Mouse (Mus musculus) hindbrain, embryonic 12.5 days (tissue): ENCODE results near the gene Il33. TPM values are rescaled to one million over a fixed set of nuclear protein-coding genes. Genes with fewer than 3 reads are reported as not detected.

ENCODE experiments used
- ATAC-seq: fragments of 200-750 bp; cut with Nextera tagmentation; 2 replicates; pipeline ENCODE4 v1.8.0; 2017; ENCODE audit warnings: moderate TSS enrichment; ENCODE audit not compliant: low FRiP score
- H3K27ac ChIP-seq: fragments of 300-500 bp; sonication (generic); 2 replicates; pipeline ENCODE4 v1.5.1; 2016; ENCODE audit warnings: mild to moderate bottlenecking
- H3K27me3 ChIP-seq: fragments of 300-500 bp; sonication (generic); 2 replicates; pipeline ENCODE4 v1.6.1; 2016; ENCODE audit warnings: mild to moderate bottlenecking
- H3K36me3 ChIP-seq: fragments of 300-500 bp; sonication (generic); 2 replicates; pipeline ENCODE4 v1.6.1; 2016; ENCODE audit warnings: mild to moderate bottlenecking
- H3K4me1 ChIP-seq: fragments of 300-500 bp; sonication (generic); 2 replicates; pipeline ENCODE4 v1.6.1; 2016
- H3K4me2 ChIP-seq: fragments of 300-500 bp; sonication (generic); replicated peaks from 2 replicates; pipeline ENCODE4 v1.6.1; 2016; ENCODE audit warnings: mild to moderate bottlenecking
- H3K4me3 ChIP-seq: fragments of 300-500 bp; sonication (generic); 2 replicates; pipeline ENCODE4 v1.5.1; 2016; ENCODE audit warnings: mild to moderate bottlenecking
- H3K9ac ChIP-seq: fragments of 300-500 bp; sonication (generic); 2 replicates; pipeline ENCODE4 v1.6.1; 2016; ENCODE audit warnings: mild to moderate bottlenecking, moderate library complexity
- H3K9me3 ChIP-seq: fragments of 300-500 bp; sonication (generic); replicated peaks from 2 replicates; pipeline ENCODE4 v1.6.1; 2016; ENCODE audit warnings: mild to moderate bottlenecking
- WGBS: fragments of 180-500 bp; shearing (Covaris S2); methylation state at CpG from one replicate; pipeline ENCODE4 v1.1.7; 2016; 5-methylcytosine and 5-hydroxymethylcytosine counted together
- polyA plus RNA-seq: library from polyadenylated mRNA; unstranded; fragments of >200 nt; fragmentation: Nextera tagmentation; extraction: Ambion mirVana; gene quantifications from 2 replicates; pipeline ENCODE4 v1.2.1, GENCODE M21; 2016

Il33 gene
- polyA plus RNA-seq, 1 experiment from 2014 or later, result 1.8 TPM

DNA sequence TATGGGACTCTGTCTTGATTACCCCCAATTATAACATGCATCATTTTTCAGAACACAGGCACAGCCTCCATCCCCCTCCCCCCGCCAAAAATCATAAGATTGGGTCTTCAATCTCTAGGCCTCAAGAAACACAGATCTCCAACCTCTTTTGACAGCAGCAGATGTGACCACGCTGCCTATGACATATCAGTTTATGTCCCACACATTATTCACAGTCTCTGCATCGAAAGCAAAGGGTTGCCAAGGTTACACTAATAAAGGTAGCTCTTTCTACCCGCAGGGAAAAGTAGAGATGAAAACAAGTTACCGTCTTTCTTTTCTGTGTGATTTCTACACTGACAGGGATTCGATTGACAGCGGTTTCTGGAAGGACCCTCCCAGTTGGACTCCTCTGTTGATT, 29.9 kb upstream of the Il33 start:
- H3K4me3 ChIP-seq, result no peak overlapping the region
- no peak for ATAC-seq
- H3K9ac ChIP-seq, result no peak overlapping the region
- H3K27me3 ChIP-seq, result no peaks in the 10 kb centered on the region
- 63% methylated on average over 7 of the region's 7 CpGs for WGBS
- no peak overlapping the region for H3K4me2 ChIP-seq
- no peak overlapping the region for H3K27ac ChIP-seq
- peaks cover 9% of the 10 kb centered on the region for H3K9me3 ChIP-seq
- H3K36me3 ChIP-seq, result no peaks in the 10 kb centered on the region
- peaks cover 9% of the 10 kb centered on the region for H3K4me1 ChIP-seq

DNA sequence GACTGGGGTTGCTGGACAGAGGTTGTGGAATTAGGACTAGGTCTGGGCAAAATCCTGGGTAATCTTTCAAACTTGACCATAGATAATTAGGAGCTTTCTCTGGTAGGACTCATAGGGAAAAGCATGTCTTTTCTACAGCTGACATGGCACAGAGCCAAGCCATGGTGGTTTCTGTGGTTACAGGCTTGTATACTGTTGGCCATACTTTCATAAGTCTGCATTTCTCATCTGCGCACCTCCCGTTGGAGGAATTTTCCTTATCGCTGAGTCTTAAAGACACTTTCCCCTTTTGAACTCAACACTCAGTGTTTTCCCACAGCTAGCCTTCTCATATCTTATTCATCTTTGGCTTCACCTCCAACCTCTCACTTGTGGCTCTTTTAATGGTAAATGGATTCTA, 24.6 kb upstream of the Il33 start:
- H3K4me3 ChIP-seq, result no peak overlapping the region
- H3K9me3 ChIP-seq, result peaks cover 13% of the 10 kb centered on the region
- no peak for ATAC-seq
- no peak overlapping the region for H3K4me2 ChIP-seq
- H3K27me3 ChIP-seq, result no peaks in the 10 kb centered on the region
- no peaks in the 10 kb centered on the region for H3K36me3 ChIP-seq
- no peak overlapping the region for H3K9ac ChIP-seq
- WGBS, result 96% methylated on average over 3 of the region's 3 CpGs
- no peak overlapping the region for H3K27ac ChIP-seq
- H3K4me1 ChIP-seq, result peaks cover 1% of the 10 kb centered on the region

DNA sequence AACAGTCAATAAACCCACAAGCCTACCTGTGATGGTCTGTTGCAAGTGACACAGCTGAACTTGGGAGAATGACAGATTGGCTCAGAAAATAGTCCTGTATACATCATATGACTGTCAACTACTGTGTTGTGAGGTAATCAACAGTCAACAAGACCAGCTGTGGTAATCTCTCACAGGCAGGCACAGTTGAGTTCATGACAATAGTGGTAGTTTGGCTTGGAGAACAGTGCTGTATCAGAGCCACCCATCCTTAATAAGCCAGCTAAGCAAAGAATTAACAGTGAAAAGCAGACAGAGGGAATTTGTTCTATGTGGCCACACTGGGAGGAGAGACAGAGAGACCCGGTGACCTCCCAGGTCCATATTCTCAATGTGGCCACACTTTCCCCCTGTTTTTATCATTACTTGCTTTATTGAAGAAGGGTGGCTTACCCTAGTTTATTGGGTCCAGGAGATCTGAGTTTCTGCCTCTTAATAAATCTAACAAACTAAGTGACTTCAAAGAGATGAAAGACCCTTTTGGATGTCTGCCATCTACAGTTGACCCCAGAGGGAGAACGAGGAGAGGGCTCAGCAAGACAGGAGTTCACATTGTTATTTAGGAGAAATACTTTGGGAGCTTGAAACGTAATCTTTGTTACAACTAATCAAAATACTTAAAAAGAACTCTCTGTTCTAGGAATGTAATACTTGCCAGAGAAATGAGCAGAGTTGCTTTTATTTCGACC, 22.4 kb upstream of the Il33 start:
- no peak overlapping the region for H3K4me3 ChIP-seq
- no peaks in the 10 kb centered on the region for H3K4me1 ChIP-seq
- ATAC-seq, result no peak
- H3K36me3 ChIP-seq, result no peaks in the 10 kb centered on the region
- 70% methylated on average over 4 of the region's 4 CpGs for WGBS
- H3K27me3 ChIP-seq, result no peaks in the 10 kb centered on the region
- H3K4me2 ChIP-seq, result no peak overlapping the region
- H3K9me3 ChIP-seq, result peaks cover 13% of the 10 kb centered on the region
- H3K27ac ChIP-seq, result no peak overlapping the region
- no peak overlapping the region for H3K9ac ChIP-seq

- Histone ChIP-seq H3K27ac (no peak overlapping the region), H3K9me3 (no peaks in the 10 kb centered on the region), H3K9ac (no peak overlapping the region), H3K4me1 (no peaks in the 10 kb centered on the region), H3K27me3 (no peaks in the 10 kb centered on the region), H3K4me3 (no peak overlapping the region), H3K4me2 (no peak overlapping the region), H3K36me3 (no peaks in the 10 kb centered on the region)
- WGBS, result 78% methylated on average over 1 of the region's 1 CpGs
- ATAC-seq, result no peak
These were observed 19.0 kb upstream of the Il33 start for GRCm38 (mm10) chr19:29905896-29906295.

- no peak for ATAC-seq
- Histone ChIP-seq H3K4me1 (no peaks in the 10 kb centered on the region), H3K36me3 (no peaks in the 10 kb centered on the region), H3K9me3 (no peaks in the 10 kb centered on the region), H3K4me2 (no peak overlapping the region), H3K27ac (no peak overlapping the region), H3K4me3 (no peak overlapping the region), H3K9ac (no peak overlapping the region), H3K27me3 (no peaks in the 10 kb centered on the region)
- WGBS, result 81% methylated on average over 1 of the region's 1 CpGs
These were observed 15.7 kb upstream of the Il33 start for GRCm38 (mm10) chr19:29909166-29909565.

- Histone ChIP-seq H3K27ac (no peak overlapping the region), H3K9me3 (no peaks in the 10 kb centered on the region), H3K36me3 (no peaks in the 10 kb centered on the region), H3K4me3 (no peak overlapping the region), H3K9ac (no peak overlapping the region), H3K4me2 (no peak overlapping the region), H3K27me3 (no peaks in the 10 kb centered on the region), H3K4me1 (no peaks in the 10 kb centered on the region)
- ATAC-seq, result no peak
- 90% methylated on average over 6 of the region's 6 CpGs for WGBS
These were observed 13.0 kb upstream of the Il33 start for GRCm38 (mm10) chr19:29911919-29912318.

DNA sequence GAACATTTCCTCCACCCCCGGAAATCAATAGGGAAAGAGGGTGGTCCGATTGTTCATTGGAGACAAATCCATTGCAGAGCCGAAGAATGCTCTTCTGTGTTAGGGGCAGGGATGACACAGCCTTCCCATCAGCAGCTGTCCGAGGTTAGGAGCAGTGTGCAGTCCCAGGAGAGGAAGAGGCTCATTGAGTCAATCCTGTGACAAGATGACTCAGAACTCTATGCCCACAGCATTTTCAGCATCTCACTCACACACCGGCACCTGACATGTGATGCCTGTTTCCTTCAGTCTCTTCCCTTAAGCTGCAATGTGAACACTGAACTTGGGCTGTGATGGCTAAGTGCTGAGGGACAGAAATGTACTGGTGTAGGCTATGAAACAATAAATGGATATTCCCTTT, 7.5 kb upstream of the Il33 start:
- ATAC-seq, result no peak
- WGBS, result 72% methylated on average over 5 of the region's 5 CpGs
- no peaks in the 10 kb centered on the region for H3K9me3 ChIP-seq
- no peak overlapping the region for H3K9ac ChIP-seq
- no peak overlapping the region for H3K4me3 ChIP-seq
- no peak overlapping the region for H3K27ac ChIP-seq
- H3K4me1 ChIP-seq, result no peaks in the 10 kb centered on the region
- H3K27me3 ChIP-seq, result no peaks in the 10 kb centered on the region
- no peaks in the 10 kb centered on the region for H3K36me3 ChIP-seq
- no peak overlapping the region for H3K4me2 ChIP-seq

- H3K9ac ChIP-seq, result no peak overlapping the region
- no peak overlapping the region for H3K27ac ChIP-seq
- no peaks in the 10 kb centered on the region for H3K36me3 ChIP-seq
- no peak overlapping the region for H3K4me2 ChIP-seq
- no peak overlapping the region for H3K4me3 ChIP-seq
- 70% methylated on average over 12 of the region's 12 CpGs for WGBS
- 0 out of 2 replicates have a peak, but pooled peaks cover 4% of the 10 kb centered on the region for H3K4me1 ChIP-seq
- no peaks in the 10 kb centered on the region for H3K27me3 ChIP-seq
- no peaks in the 10 kb centered on the region for H3K9me3 ChIP-seq
- ATAC-seq, result no peak
These were observed 1.3 kb downstream of the Il33 start for GRCm38 (mm10) chr19:29926101-29926755.

DNA sequence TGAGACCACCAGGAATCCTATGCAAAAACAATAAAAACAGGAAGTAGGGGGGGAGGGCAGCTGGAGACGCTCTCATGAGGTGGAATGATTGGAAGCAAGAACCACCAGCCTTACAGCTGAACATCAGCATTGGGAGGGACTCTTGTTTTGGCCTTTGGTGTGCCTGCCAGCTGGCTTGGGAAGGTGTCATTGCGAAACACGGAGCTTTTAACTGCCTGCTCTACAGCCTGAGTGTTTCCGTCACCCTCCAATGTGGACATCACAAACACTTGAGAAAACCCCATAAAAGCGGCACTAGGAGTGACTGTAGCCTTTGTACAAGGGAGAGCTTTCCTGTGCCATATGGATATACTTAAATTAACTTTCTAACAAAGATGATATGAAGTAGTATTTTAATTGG, 5.4 kb downstream of the Il33 start:
- Histone ChIP-seq H3K27me3 (no peaks in the 10 kb centered on the region), H3K9me3 (no peaks in the 10 kb centered on the region), H3K9ac (no peak overlapping the region), H3K36me3 (no peaks in the 10 kb centered on the region), H3K4me1 (0 out of 2 replicates have a peak, but pooled peaks cover 4% of the 10 kb centered on the region), H3K4me2 (no peak overlapping the region), H3K27ac (no peak overlapping the region), H3K4me3 (no peak overlapping the region)
- ATAC-seq, result no peak
- WGBS, result 82% methylated on average over 5 of the region's 5 CpGs

GRCm38 (mm10) chr19:29937445-29937844, 12.5 kb downstream of the Il33 start:
- H3K36me3 ChIP-seq, result no peaks in the 10 kb centered on the region
- ATAC-seq, result no peak
- no peak overlapping the region for H3K4me2 ChIP-seq
- no peaks in the 10 kb centered on the region for H3K27me3 ChIP-seq
- no peak overlapping the region for H3K4me3 ChIP-seq
- H3K9ac ChIP-seq, result no peak overlapping the region
- H3K4me1 ChIP-seq, result 0 out of 2 replicates have a peak, but pooled peaks cover 4% of the 10 kb centered on the region
- 61% methylated on average over 8 of the region's 8 CpGs for WGBS
- no peak overlapping the region for H3K27ac ChIP-seq
- H3K9me3 ChIP-seq, result no peaks in the 10 kb centered on the region

DNA sequence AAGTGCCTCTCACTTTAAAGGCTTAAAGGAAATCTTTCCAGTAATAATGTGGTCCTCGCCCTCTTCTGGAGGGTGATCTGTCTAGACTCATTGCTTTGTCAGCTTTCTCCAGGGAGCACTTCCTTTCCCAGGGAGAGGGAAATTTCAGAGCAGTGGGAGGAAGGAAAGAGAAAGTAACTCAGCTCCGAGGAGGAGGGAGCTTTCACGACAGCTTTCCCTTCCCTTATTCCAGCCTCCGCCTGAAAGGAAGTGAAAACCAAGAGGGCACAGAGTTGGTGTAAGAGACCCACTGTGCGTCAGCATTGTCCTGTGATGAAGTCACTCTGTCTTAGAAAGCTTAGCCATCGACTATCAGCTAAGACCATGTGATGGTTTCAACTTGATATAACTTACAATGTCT, 15.3 kb downstream of the Il33 start:
- H3K27me3 ChIP-seq, result no peaks in the 10 kb centered on the region
- no peak overlapping the region for H3K4me2 ChIP-seq
- H3K36me3 ChIP-seq, result no peaks in the 10 kb centered on the region
- H3K4me1 ChIP-seq, result 0 out of 2 replicates have a peak, but pooled peaks cover 4% of the 10 kb centered on the region
- no peak for ATAC-seq
- 62% methylated on average over 6 of the region's 6 CpGs for WGBS
- no peak overlapping the region for H3K4me3 ChIP-seq
- H3K27ac ChIP-seq, result no peak overlapping the region
- H3K9ac ChIP-seq, result no peak overlapping the region
- H3K9me3 ChIP-seq, result no peaks in the 10 kb centered on the region

DNA sequence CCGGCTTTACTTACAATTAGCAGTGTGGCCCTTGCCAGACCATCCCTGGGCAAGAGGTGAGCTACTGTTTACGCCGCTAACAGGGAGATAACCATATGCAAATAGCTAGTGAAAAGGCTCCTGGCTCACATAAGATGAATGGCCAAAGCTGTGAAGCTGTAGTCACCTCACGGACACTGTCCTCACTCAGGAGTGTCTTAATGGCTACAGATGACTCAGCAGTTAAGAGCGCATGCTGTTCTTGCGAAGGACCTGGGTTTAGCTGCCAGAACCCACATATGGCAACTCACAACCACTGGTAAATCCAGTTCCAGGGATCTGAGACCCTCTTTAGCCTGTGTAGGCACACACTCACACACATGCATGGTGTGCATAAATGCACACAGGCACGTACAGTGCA, 16.3 kb downstream of the Il33 start:
- Histone ChIP-seq H3K36me3 (no peaks in the 10 kb centered on the region), H3K4me2 (no peak overlapping the region), H3K9me3 (no peaks in the 10 kb centered on the region), H3K27ac (no peak overlapping the region), H3K9ac (no peak overlapping the region), H3K4me1 (0 out of 2 replicates have a peak, but pooled peaks cover 4% of the 10 kb centered on the region), H3K4me3 (no peak overlapping the region), H3K27me3 (no peaks in the 10 kb centered on the region)
- ATAC-seq, result no peak
- 71% methylated on average over 7 of the region's 7 CpGs for WGBS

- no peak overlapping the region for H3K9ac ChIP-seq
- 0 out of 2 replicates have a peak, but pooled peaks cover 2% of the 10 kb centered on the region for H3K4me1 ChIP-seq
- no peaks in the 10 kb centered on the region for H3K9me3 ChIP-seq
- H3K27ac ChIP-seq, result no peak overlapping the region
- no peaks in the 10 kb centered on the region for H3K36me3 ChIP-seq
- no peak overlapping the region for H3K4me3 ChIP-seq
- no peak overlapping the region for H3K4me2 ChIP-seq
- WGBS, result 87% methylated on average over 6 of the region's 6 CpGs
- no peak for ATAC-seq
- H3K27me3 ChIP-seq, result no peaks in the 10 kb centered on the region
These were observed 17.4 kb downstream of the Il33 start for GRCm38 (mm10) chr19:29942358-29942757.
